Mouse (Mus musculus): ENCODE measurements around the gene Adora3.

- TF ChIP-seq CTCF (conservative IDR thresholded peaks at IDR 0.05; ENCODE audit: insufficient read depth, insufficient read length, low read depth, low read length) (no peak), POLR2A (IDR thresholded peaks at IDR 0.05; ENCODE audit: low read depth, low read length) (no peak)
Measured at GRCm38 (mm10) chr3:105824704-105825103, 46.0 kb upstream of the Adora3 start.
